Mouse (Mus musculus) right cerebral cortex, postnatal 14 days (tissue): ENCODE measurements at regions not wholly inside any gene's neighbourhood (a gene's known extent, or its start where the extent isn't known, plus 50 kb on each side); places are given as distances from the start of the nearest gene placed in this dataset.
"Not testable (repeated sequence)": the region's sequence is repeated elsewhere in the genome, so short reads cannot be mapped to it uniquely, and the experiment has no call there.

ENCODE experiments used
- DNase-seq: peaks from one replicate; pipeline ENCODE4 v3.0.0; 2022

GRCm38 (mm10) chr4:21464456-21464855, 221.3 kb downstream of the Prdm13 start:
- DNase-seq, result no peak

DNA sequence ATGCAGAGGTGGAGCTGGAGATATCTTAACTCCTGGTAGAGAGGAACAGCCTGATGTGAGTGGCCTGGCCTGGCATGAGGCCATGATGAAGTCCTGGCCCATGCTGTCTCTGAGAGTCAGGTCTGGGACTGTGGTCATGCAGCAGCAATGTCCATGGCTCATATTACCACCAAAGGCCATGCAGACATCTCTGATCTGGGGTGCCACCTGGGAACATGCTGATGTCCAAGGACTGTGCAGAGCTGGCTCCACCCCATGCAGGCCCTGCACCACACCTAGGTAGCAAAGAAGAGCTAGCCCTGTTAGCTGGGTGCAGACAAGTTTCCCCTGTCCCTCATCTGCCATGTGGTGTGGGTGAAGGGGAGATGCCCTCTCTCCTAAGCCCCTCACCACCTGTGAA, 244.5 kb downstream of the Prdm13 start:
- no peak for DNase-seq

DNA sequence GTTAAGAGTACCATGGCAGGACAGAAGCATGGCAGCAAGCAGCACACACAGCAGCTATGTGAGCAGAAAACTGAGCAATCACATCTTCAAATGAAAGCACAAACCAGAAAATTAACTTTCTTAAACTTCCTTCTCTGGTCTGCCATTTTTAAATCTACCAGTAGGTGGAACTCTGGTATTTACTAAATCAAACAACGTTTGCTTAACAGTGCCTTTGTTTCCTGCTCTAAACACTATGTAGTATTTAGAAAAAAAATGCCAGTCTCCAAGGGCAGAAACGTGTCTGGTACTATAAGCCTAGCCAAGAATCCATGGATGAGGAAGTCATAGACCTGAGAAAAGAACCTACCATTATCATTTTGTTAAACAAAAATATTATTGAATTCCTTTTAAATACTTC, 249.1 kb downstream of the Prdm13 start:
- no peak for DNase-seq

DNA sequence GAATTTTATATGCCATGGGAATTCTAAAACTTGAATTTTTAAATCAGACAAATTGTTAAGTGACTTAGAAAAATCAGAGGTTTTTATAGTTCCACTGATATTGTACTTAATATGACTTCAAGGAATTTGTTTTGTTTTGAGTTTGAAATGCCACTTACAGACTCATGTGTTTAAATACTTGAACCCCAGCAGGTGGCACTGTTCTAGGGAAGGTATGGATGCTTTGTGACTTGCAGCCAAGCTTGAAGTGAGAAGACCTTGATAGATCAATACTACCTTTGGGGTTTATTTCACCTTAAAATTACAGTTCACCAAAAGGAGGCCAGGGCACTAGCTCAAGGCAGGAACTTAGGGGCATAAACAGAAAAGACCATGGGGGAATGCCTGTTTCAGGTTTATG, 277.9 kb downstream of the Prdm13 start:
- DNase-seq, result no peak

GRCm38 (mm10) chr4:21369314-21369713, 316.4 kb downstream of the Prdm13 start:
- no peak for DNase-seq

DNA sequence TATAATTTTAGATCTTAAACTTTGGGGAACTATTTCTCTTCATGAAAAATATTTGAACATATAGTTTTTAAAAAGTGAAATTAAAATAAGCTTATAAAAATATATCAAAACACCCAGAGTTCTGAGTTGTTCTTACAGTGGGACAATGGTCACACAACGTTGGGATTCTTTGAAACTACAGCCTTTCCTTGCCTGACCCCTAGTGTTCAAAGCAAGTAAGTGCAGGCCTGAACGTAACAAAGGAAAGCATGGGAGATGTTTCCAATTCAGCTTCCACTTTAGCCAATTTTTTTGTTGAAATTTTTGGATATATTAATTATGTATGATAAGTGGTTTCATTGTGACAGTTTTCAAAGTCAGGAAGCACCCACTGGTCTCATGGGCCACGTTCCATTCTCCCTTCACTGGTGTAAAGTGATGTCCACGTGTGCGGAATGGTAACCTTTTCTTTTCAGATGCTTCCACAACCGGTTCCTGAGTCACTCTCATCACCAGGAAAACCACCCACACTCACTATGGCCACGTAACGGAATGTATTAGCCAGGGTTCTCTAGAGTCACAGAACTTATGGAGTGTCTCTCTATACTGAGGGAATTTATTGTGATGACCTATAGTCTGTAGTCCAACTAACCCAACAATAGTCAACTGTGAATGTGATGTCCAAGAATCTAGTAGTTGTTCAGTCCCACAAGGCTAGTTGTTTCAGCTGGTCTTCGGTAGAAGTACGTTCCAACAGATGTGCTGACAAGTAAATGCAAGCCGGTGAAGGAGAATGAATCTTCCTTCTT, 317.3 kb downstream of the Prdm13 start:
- peak; percentile 7 for DNase-seq

DNA sequence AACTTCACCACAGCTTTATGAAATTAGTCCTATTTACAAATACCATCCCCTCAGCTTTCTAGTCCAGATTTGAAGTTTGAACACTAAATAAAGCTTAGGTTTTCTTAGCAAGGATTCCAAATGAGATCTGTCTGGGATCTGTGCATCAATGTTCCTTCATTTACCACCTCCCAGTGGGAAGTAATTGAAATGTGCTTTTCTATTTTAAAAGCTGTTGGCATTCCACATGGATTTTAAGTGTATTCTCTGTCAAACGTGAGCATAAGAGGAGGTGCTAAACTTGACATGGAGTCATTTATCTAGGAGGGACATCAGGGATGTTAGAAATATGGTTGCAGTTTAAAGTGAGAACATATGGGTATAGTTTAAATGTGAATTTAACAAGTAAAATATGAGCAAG, 364.0 kb downstream of the Prdm13 start:
- DNase-seq, result no peak

- DNase-seq, result not testable (repeated sequence)
Measured at GRCm38 (mm10) chr4:21309239-21309638, 376.5 kb downstream of the Prdm13 start.

GRCm38 (mm10) chr4:21307476-21308011, 378.2 kb downstream of the Prdm13 start:
- DNase-seq, result no peak

GRCm38 (mm10) chr4:21300141-21300540, 385.6 kb downstream of the Prdm13 start:
- no peak for DNase-seq

DNA sequence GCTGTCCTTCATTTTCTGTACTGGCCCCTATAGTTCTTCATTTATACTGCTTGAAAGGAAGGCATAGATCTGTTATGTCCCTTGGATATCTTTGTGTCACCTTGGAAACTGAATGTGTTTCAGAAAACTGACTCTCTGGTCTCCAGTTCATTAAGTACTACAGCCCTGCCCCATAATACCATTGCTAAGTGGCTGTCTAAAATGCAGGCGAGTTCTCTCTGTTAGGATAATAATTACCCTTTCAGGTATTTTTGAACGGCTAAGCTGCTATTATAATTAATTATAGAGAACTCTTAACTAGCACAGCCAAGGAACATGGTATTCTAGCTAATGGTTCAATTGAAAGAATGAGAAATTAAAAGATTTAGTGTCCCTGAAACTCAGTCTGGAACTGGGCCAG, 418.5 kb downstream of the Prdm13 start:
- no peak for DNase-seq

GRCm38 (mm10) chr4:21266886-21267285, 418.9 kb downstream of the Prdm13 start:
- DNase-seq, result no peak

- no peak for DNase-seq
Measured at GRCm38 (mm10) chr4:21250396-21250795, 435.4 kb downstream of the Prdm13 start.

DNA sequence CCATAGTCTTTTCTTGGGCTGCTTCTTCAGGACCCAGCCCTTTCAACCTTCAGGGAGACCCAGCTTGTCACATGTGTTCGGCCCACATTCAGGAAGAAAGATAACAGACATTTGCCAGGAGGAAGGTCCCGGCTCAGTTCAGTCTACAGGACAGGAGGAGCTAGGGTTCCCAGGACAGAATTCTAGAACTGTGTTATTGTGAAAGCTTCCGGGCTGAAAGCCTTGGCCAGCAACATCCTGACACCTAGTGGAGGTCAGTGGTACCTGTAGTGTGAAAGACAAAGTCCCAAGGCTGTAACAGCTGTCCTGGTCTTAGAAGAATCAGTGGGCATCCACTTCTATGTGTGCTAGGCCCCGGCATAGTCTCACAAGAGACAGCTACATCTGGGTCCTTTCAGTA, 463.1 kb downstream of the Prdm13 start:
- DNase-seq, result peak; percentile 22

- DNase-seq, result no peak
Measured at GRCm38 (mm10) chr4:21207617-21208016, 478.1 kb downstream of the Prdm13 start.

DNA sequence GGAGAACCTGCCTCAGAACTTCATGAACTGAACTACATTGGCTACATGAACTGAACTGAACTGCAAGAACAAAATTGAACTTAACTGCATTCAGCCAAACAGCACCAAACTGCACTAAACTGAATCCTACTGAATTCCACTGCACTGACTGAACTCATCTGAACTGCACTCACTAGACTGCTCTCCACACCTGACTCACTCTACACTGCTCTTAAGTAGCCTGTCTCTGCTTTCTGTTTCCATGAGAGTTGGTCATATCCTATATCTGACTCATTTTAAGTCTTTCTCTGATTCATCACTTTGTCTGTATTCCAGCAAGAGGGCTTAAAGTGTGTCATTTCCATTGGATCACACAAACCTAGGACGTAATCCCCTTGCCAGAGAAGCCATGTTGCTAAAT, 490.1 kb downstream of the Prdm13 start:
- no peak for DNase-seq

DNA sequence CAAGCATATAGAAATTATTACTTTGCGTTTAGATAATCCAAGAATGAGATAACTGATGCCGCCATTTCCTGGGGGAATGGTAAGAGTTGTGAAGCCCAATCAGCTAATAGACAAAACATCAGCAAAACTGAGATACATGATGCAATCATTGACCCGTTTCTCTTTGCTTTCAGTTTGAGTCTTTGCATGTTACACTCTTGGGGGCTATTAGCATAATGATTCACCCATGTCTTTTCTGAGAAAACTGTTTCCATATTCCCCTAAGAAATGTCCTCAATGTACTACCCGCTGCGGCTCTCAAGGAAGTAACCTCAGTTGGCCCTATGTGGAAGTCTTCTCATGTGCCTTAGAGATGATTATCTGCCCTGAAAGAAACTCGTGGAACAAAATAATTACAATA, 512.0 kb downstream of the Prdm13 start:
- DNase-seq, result no peak

DNA sequence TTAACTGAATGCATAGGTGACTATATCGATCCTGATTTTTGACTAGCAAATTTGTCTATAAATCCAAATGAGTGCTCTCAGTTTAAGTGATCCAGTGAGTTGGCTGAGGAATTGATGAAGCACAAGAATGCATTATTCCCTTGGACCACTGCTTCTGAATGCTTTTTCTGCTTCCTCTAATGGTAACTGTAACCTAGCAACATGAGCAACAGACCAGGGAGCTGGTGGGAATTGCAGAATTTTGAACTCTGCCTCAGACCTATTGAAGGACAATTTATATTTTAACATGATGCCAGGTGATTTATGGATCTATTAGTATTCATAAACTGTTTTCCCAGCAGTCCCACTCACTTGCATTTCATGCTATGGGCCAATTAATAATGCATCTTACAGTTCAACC, 512.7 kb downstream of the Prdm13 start:
- no peak for DNase-seq

- DNase-seq, result no peak
Measured at GRCm38 (mm10) chr4:21170734-21171133, 515.0 kb downstream of the Prdm13 start.

GRCm38 (mm10) chr4:21162124-21162523, 523.6 kb downstream of the Prdm13 start:
- DNase-seq, result no peak

- DNase-seq, result no peak
Measured at GRCm38 (mm10) chr4:21125892-21126291, 559.9 kb downstream of the Prdm13 start.

GRCm38 (mm10) chr4:21095741-21096140, 590.0 kb downstream of the Prdm13 start:
- DNase-seq, result no peak

- no peak for DNase-seq
Measured at GRCm38 (mm10) chr4:21070198-21070785, 615.5 kb downstream of the Prdm13 start.
